Mouse (Mus musculus) inflammation-experienced regulatory T-cells, adult 6 months (primary cell): ENCODE results near the gene Skor1. TPM values are rescaled to one million over a fixed set of nuclear protein-coding genes. Genes with fewer than 3 reads are reported as not detected.
A peak's percentile ranks its signal among the peaks of the same experiment; 100 is the strongest.

Experiments used
- ATAC-seq: one replicate; pipeline ENCODE4 v1.8.0; 2017
- polyA plus RNA-seq, 3 experiments: library from polyadenylated mRNA; unstranded; fragments of 100-300 nt; shearing (Covaris generic); gene quantifications; one replicate each; pipeline ENCODE4 v1.2.1; 2017

The Skor1 gene
- polyA plus RNA-seq, 3 experiments from 2014 or later = not detected

DNA sequence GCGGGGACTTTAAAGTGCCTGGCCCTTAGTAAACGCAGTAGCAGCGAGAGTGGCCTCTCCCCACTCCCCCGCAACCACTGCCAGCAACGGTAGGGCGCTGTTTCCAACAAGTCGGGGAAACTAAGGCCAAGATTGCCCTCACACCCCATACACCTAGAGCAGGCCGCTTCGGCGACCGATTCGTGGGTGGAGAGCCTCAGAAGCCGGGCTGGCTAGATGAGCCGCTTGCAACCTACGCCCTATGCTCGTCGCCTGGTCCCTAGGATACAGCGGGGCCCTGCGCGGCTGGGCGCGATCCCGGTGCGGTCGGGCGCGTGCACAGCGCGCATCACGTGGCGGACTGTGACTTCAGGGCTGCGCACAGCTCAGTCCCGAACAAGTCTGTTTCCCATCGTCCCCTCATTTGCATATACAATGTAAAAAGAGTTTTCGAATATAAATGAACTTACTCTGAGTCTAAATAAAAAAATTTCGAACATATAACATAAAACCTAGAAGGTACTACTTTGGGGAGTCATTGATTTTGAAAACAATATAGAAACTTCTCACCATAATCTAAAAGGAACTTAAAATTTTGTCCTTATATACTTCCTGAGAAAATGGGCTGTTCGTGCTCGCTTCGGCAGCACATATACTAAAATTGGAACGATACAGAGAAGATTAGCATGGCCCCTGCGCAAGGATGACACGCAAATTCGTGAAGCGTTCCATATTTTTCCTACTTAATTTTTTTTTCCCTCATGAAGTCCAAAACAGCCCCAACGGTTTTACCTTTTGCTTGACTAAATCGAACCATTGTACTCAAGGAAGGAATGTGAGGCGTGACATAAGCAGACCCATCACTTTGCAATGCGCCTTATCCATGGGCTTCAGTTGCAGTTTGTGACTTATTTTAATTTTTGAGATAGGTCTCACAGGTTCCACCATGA lies 15.8 kb downstream of the Skor1 start:
- ATAC-seq = peak; percentile 94

- peak; percentile 20 for ATAC-seq
Measured at GRCm38 (mm10) chr9:63131957-63132602, 16.7 kb downstream of the Skor1 start.

- ATAC-seq = no peak
Measured at GRCm38 (mm10) chr9:63129641-63130041, 19.1 kb downstream of the Skor1 start.

GRCm38 (mm10) chr9:63124512-63124911 lies 24.2 kb downstream of the Skor1 start:
- no peak for ATAC-seq

- ATAC-seq = peak; percentile 97
Measured at GRCm38 (mm10) chr9:63123451-63124438, 25.0 kb downstream of the Skor1 start.

DNA sequence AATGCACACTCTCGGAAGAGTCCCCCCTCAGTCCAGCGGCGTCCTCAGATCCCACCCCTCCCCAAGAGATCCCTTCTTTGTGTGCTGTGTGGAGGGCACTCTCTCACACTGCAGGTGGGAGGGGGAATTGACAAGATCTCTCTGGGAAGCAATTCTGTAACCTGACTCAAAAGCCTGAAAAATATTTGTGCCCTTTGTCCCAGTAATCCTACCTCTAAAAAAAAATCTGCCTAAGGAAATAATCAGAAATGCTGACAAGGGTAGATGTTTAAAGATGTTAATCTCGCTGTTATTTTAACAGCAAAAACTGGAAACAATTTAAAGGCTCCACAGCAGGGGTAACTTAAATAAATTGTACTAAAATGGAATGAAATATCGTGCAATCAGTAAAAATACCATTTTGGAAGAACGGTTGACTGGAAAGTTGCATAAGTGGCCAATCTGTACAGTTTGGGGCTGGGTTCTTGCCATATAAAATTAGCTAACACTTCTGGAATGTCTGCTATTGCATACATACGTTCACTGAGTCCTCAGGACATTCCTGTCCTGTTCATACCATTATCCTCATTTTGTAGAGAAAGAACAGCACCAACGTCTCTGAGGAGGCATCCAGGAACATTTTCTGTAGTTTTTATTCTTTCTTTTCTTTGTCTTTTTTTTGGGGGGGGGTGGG lies 26.5 kb downstream of the Skor1 start:
- ATAC-seq = no peak

DNA sequence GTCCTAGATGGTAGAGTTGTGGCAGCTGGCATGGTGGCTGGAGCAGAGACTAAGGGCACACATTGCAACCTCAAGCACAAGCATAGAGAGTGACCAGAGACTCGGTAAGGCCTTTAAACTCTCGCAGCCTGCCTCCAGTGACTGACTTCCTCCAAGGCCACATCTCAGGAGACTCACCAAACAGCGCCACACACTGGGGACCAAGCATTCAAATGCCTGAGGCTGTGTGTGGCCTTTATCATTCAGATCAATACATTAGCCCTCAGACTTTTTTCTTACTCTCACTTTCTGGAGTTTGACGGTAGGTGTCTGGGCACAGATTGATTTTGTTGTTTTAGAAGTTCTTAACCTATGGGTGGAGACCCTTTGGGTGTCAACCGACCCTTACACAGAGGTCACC lies 30.4 kb downstream of the Skor1 start:
- no peak for ATAC-seq

GRCm38 (mm10) chr9:63112514-63112913 lies 36.2 kb downstream of the Skor1 start:
- ATAC-seq = no peak

GRCm38 (mm10) chr9:63109782-63110087 lies 39.0 kb downstream of the Skor1 start:
- ATAC-seq = no peak

DNA sequence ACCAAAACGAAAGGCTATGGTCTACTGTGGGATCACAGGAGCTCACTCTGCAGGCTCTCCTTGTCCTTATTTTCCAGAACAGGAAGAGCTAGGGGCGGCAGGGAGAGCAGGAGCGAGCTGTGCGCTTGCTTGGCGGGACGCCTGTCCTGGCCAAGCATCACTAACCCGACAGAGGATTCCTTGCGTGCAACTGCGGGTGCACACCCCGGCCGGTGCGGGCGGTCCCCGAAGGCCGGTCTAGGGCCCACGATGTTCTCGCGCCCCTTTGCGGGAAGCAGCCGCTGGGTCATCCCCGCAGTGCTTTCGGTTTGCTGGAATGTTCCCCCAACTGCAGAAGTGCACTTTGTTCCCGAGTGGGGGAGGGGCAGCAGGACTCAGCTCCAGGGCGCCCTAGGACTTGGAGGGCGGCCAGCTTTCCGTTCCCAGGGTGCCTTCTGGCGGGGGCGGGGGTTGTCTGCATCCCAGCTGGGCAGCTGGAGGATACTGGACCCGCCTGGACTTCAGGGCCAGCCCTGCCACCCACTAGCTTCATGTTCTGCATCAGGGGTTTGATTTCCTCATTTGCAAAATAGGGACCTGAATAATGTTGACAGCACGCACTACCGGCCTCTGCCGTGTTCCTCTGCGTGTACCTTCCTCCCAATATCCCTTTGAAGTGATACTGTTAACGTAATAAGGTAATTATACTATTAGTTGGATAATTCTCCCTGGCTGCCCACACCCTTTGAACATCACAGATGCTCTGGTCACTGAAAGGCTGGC lies 39.6 kb downstream of the Skor1 start:
- ATAC-seq = no peak

GRCm38 (mm10) chr9:63108580-63108979 lies 40.2 kb downstream of the Skor1 start:
- no peak for ATAC-seq

DNA sequence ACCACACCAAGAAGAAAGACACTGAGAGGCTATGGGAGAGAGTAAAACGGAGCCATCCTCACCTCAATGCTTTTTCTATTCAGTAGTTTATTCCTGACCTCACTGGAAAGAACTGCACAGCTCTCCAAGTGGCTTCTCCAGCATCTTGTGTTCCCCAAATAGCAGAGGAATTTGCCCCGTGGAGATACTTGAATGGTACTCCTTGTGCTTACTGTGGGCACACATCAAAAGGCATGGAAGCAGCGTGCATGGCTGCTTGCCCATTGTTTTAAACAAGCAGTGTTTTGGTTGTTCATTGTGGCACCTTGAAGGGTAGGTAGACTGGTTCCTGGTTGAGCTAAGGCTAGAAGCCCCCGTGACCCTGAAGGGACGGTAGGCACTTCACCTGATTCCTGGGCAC lies 48.1 kb downstream of the Skor1 start:
- ATAC-seq = no peak

DNA sequence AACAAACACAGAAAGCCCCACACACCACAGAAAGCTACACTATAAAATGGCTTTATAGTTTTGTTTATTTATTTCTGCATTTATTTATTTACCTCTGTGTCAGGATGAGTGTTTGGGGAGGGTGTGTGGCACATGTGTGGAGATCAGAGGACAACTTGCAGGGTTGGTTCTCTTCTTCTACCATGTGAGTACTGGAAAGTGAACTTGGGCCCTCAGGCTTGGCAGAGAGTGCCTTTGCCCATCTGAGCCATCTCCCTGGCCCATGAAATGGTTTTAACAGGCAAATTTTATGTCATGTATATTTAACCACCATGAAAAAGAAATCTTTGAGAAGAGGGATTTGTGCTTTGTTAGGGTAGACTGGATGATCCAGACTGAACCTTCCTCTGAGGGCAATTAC lies 48.9 kb downstream of the Skor1 start:
- no peak for ATAC-seq

DNA sequence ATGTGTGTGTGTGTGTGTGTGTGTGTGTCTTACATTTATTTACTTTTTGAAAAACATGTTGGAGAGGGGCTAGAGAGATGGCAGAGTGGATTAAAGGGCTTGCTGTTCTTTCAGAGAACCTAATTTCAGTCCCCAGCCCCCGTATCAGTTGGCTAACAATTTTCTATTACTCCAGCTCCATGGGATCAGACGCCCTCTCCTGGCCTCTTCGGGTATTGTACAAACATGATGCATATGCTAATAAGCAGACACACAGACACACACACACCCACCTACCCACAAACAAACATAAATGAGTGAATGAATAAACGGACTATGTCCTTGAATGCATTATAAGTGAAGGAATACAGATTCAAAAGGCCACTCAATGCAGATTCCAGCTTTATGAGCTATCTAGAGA lies 49.4 kb downstream of the Skor1 start:
- ATAC-seq = no peak

DNA sequence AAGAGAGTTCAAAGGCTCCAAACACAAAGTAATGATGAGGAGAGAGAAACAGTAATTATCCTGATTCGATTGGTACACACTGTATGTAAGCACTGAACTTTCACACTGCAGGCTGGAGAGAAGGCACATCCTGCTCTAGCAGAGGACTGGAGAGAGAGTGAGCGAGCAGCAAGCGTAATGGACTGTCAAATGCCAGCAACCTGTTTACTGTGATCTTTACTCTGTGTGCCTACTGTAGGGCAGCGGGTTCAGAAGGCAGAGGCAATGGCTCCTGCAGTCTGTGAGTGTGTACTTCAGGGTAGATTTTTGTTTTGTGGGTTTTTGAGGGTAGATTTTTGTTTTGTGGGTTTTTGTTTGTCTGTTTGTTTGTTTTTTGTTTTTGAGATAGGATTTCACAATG lies 49.9 kb downstream of the Skor1 start:
- ATAC-seq = no peak

DNA sequence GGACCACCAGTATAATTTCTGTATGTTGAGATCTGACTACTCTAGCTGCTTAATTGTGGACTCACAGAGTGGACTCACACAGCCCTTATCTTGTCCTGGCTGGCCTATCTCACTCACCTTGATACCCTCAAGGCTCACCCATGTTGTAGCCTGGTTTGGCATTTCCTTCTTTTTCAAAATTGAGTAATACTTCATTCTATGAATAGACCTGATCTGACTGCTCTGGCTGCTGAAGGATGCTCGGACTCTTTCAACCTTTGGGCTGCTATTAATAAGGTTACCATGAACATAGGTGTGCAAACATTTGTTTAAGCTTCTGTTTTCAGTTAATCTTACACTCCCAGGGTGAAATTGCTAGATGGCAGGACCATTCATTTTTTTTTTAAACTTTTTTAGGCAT lies 51.6 kb downstream of the Skor1 start:
- no peak for ATAC-seq

DNA sequence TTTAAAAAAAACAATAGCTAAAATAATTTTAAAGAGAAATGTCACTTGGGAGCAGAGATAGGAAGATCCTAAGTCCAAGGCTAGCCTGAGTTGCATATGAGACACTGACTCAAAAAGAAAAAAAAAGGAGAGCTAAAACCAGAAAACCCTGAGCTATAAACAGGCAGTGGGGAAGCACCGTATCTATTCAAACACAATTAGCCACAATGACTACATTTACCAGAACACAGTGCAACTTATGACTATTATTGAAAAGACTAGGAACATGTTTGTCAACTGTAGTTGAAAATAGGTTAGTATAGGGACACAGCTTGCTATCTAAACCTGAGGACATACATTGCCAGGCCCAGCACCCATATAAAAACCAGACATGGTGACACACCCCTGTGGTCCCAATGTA lies 54.7 kb downstream of the Skor1 start:
- no peak for ATAC-seq

DNA sequence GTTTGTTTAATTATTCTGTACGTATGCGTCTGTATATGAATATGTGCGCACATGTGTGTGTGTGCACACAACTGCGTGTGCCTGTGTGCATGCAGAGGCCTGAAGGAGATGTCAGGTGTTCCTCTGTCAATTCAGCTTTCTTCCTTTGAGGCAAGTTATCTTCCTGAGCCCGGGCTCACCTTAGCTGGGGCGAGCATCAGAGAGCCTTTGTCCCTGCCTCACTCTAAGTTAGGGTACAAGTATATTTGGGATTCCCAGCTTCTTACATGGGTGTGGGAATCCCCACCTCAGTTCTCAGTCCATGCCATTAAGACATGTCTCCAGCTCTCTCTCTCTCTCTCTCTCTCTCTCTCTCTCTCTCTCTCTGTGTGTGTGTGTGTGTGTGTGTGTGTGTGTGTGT lies 56.2 kb downstream of the Skor1 start:
- ATAC-seq = no peak

DNA sequence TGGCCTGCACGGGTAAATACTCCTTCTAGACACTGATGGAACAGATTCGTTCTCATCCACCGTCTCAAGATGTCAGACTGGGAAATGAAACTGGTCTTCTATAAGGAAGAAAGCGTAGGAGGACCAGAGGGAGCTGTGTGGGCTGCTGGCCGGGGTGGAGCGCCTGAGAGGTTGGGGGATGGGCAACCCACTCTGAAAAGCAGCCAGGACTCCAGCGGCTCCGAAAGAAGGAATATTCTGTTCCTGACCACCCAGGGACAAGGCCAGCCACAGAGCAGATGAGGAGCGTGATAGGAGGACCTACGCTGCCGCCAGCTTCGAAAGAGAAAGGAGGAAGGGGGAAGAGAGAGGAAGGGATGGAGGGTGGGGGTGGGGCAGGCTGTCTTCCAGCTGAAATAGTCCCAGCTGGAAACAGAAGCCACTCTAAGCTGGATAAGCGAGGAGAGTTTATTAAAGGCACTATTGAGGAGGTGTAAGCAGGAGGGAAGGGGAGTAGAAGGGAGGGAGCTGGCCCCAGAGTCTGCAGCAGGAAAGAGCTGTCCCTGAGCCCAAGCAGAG lies 56.7 kb downstream of the Skor1 start:
- ATAC-seq = no peak

DNA sequence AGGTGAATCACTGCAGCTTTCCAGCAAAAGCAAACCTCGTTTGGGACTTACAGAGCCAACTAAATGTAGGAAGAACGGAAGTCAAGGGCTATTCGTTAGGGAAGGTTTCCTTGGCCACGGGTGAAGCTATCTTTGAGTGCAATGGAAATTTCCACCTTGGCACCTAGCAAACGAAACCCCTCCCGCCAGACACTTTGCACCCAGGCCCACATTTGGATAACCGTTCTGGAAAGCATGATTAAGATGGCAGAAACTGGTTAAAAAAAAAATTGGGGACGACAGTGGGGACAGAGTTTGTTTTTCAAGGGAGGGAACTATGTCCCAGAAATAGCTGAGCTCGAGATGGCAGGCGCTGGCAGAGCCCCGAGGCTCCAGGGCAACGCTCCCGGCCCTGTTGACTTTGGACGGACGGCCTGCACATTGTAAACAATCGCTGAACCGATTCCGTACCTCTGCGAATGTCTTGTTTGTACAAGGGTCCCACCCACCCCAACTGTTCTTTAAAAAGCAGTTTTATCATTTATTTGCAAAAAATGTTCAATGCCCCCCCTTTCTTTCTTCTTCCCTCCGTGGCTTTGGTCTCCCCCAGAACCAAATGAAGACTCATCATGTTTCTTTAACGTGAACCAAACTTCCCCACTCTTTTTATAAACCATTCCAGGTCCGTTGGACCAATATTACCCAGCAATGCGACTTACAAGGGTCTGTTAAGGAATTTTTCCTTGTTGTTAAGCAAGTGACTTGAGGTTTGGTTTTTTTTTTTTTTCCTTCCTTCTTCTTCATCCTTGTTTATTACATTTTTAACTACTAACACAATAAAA lies 57.5 kb downstream of the Skor1 start:
- no peak for ATAC-seq
